Comparison of ENCODE assay signal across 9 mouse cellular contexts in the genomic region with DNA sequence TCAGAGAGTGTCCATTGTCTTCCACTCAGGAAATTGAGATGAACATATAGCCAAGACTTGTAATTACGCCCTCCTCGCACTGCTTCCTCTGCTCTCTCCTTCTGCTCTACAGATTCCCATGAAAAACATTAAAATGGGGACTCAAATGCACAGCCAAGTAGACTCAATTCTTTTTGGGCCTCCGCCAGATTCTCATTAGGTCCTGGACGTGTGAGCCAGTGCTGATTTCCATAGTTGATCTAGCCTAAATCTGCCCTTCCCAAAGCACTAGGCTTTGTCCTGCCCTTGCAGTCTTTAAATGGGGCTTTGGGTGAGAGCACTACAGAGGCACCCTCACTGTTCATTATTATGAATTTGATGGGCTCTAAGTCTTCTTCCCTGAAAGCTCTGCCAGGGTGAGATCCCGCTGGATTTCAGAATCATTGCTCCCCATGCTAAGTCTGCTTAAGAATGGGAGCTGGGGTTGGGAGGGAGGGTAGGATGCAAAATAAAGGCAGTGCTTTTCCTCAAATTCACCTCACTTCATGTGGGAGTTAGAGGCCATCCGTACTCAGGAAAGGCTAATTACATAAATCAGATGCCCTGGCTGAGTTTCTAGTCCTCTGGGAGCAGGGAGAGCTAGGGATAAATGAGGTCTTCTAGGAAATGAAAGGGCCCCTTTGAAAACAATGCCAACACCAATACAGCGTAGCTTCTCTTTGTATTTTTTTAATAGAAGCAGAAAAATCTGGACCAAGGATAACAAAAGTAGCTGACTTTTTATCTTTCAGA. TPM values are rescaled to one million over a fixed set of nuclear protein-coding genes. Genes with fewer than 3 reads are reported as not detected.
A peak's percentile ranks its signal among the peaks of the same experiment; 100 is the strongest.
DNase-seq lines count a peak whose midpoint lies in the region; ATAC-seq lines count a peak whose summit lies in the region.
"Had no signal": no experiment of that assay in that cellular context is flagged by ENCODE, and none has a peak within 500 bp of the region (broad histone marks: within the 10 kb centered on the region; RNA-seq: fewer than 3 reads in every experiment).

No protein-coding gene starts in this region.

- peak; percentile 11; the same call in 1 of the 2 replicates for ATAC-seq in frontal cortex, adult (ENCODE audit: low TSS enrichment)
- ATAC-seq in hindbrain, embryonic 16.5 days = peak; percentile 41; the same call in 1 of the 2 replicates
- 0 out of 2 replicates have a peak, but pooled peaks have one; percentile 14 for ATAC-seq in neural tube, embryonic 15.5 days (ENCODE audit: low FRiP score)

- H3K4me2 ChIP-seq in hindbrain, embryonic 16.5 days (ENCODE audit: low read length) = no peak overlapping the region
- H3K4me2 ChIP-seq in neural tube, embryonic 15.5 days = no peak overlapping the region

- peak overlapping the region; percentile 68 for H3K27ac ChIP-seq in hindbrain, embryonic 16.5 days (ENCODE audit: low read depth, low read length)
- peak overlapping the region; percentile 42 for H3K27ac ChIP-seq in neural tube, embryonic 15.5 days (replicated peaks)

- H3K9ac ChIP-seq in hindbrain, embryonic 16.5 days (ENCODE audit: low read depth, low read length) = no peak overlapping the region
- H3K9ac ChIP-seq in neural tube, embryonic 15.5 days (replicated peaks) = no peak overlapping the region

- H3K4me1 ChIP-seq in hindbrain, embryonic 16.5 days (ENCODE audit: control insufficient read depth, insufficient read depth, low read depth, low read length) = peaks cover 26% of the 10 kb centered on the region
- peaks cover 56% of the 10 kb centered on the region for H3K4me1 ChIP-seq in neural tube, embryonic 15.5 days

- H3K9me3 ChIP-seq in hindbrain, embryonic 16.5 days (ENCODE audit: control insufficient read depth, low read length) = no peaks in the 10 kb centered on the region
- no peaks in the 10 kb centered on the region for H3K9me3 ChIP-seq in neural tube, embryonic 15.5 days (replicated peaks)

- no peak for DNase-seq in frontal cortex, postnatal 14 days (ENCODE audit: low spot score in 2 of 2)
- peak; percentile 55 for DNase-seq in retina, postnatal 1 day
- DNase-seq in retina, embryonic 14.5 days (ENCODE audit: low spot score) = no peak
- DNase-seq in left cerebral cortex, adult 18-20 months (ENCODE audit: low spot score in 2 of 2) = no peak
- DNase-seq in lung, adult 18-20 months = no peak
- DNase-seq: layer of hippocampus, postnatal 36 days had no signal

- 36% methylated on average over 7 of the region's 7 CpGs for WGBS in hindbrain, embryonic 16.5 days
- 30% methylated on average over 7 of the region's 7 CpGs for WGBS in neural tube, embryonic 15.5 days

- no peaks in the 10 kb centered on the region for H3K36me3 ChIP-seq in hindbrain, embryonic 16.5 days (ENCODE audit: control insufficient read depth, insufficient read depth, low read length)
- no peaks in the 10 kb centered on the region; the same call in 1 of the 2 replicates for H3K36me3 ChIP-seq in neural tube, embryonic 15.5 days

- no peaks in the 10 kb centered on the region for H3K27me3 ChIP-seq in hindbrain, embryonic 16.5 days (replicated peaks; ENCODE audit: control insufficient read depth, insufficient read depth, low read length)
- no peaks in the 10 kb centered on the region for H3K27me3 ChIP-seq in neural tube, embryonic 15.5 days (replicated peaks)

- H3K4me3 ChIP-seq in hindbrain, embryonic 16.5 days (ENCODE audit: low read length) = no peak overlapping the region
- H3K4me3 ChIP-seq in neural tube, embryonic 15.5 days (replicated peaks) = no peak overlapping the region

RNA-seq across cellular contexts. Expression of a gene that starts 32.3 kb away (rescaled TPM):
- 800 and 988 TPM in 2 replicates for polyA plus RNA-seq in hindbrain, embryonic 16.5 days (2015; fragmentation: Nextera tagmentation; extraction: Ambion mirVana)
- 623 and 715 TPM in 2 replicates for polyA plus RNA-seq in neural tube, embryonic 15.5 days (2015; fragmentation: Nextera tagmentation; extraction: Ambion mirVana)
- 100 to 1,000 TPM; 362 to 387 TPM for total RNA-seq in left cerebral cortex, adult 18-20 months (2021)
